Mouse (Mus musculus) right cerebral cortex, postnatal 36 days (tissue): ENCODE data around the gene Hhipl1.

ENCODE experiments used
- DNase-seq, 2 experiments: peaks; one replicate each; pipeline ENCODE4 v3.0.0; 2022; ENCODE audit warnings: low spot score in 2 of 2, mixed read lengths in 1 of 2

The Hhipl1 gene

GRCm38 (mm10) chr12:108355271-108355670 lies 49.2 kb downstream of the Hhipl1 start:
- DNase-seq, result no peak

GRCm38 (mm10) chr12:108355986-108356385 lies 49.9 kb downstream of the Hhipl1 start:
- DNase-seq, result no peak

- peak; percentile 72 to 76 for DNase-seq
Measured at GRCm38 (mm10) chr12:108363796-108364195, 57.7 kb downstream of the Hhipl1 start.

GRCm38 (mm10) chr12:108365340-108365739 lies 59.3 kb downstream of the Hhipl1 start:
- no peak for DNase-seq

- no peak for DNase-seq
Measured at GRCm38 (mm10) chr12:108365868-108366267, 59.8 kb downstream of the Hhipl1 start.

GRCm38 (mm10) chr12:108367909-108368308 lies 61.8 kb downstream of the Hhipl1 start:
- no peak for DNase-seq

GRCm38 (mm10) chr12:108368921-108369320 lies 62.9 kb downstream of the Hhipl1 start:
- no peak for DNase-seq

- no peak for DNase-seq
Measured at GRCm38 (mm10) chr12:108370596-108371428, 64.7 kb downstream of the Hhipl1 start, which contains the start of gene Eml1. TSS of gene Eml1 (plus strand) at chr12:108370957.

- DNase-seq, result no peak
Measured at GRCm38 (mm10) chr12:108371429-108371765, 65.3 kb downstream of the Hhipl1 start.

GRCm38 (mm10) chr12:108372241-108372640 lies 66.2 kb downstream of the Hhipl1 start:
- no peak for DNase-seq

- no peak for DNase-seq
Measured at GRCm38 (mm10) chr12:108373611-108374010, 67.5 kb downstream of the Hhipl1 start.

- no peak for DNase-seq
Measured at GRCm38 (mm10) chr12:108374689-108375088, 68.6 kb downstream of the Hhipl1 start.

GRCm38 (mm10) chr12:108378379-108379133 lies 72.5 kb downstream of the Hhipl1 start:
- no peak for DNase-seq
